Comparison of ENCODE assay signal across 9 mouse cellular contexts in the genomic region with DNA sequence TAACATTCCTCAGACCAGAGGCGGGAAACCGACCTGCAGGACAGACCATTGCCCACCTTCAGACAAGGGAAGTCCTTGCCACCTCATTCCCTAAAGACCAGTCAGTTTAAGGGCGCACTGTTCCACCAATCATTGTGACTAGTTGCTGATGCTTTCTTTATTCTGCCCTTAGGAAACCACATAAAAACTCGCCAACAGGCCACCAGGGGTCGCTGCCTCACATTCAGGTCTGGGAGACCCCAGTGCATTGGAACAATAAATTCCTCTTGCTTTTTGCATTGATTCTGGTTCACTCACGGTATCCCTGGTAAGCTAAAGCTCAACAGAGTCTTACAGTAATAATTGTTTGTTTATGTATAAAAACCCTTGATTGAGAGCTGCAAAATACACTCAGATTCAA. TPM values are rescaled to one million over a fixed set of nuclear protein-coding genes. Genes with fewer than 3 reads are reported as not detected.
DNase-seq lines count a peak whose midpoint lies in the region; ATAC-seq and TF ChIP-seq lines count a peak whose summit lies in the region.
"Had no signal": no experiment of that assay in that cellular context is flagged by ENCODE, and none has a peak within 500 bp of the region (broad histone marks: within the 10 kb centered on the region; RNA-seq: fewer than 3 reads in every experiment).

No protein-coding gene starts in this region.

- H3K4me3 ChIP-seq in lung, postnatal 0 days (ENCODE audit: low read depth, low read length), result no peak overlapping the region
- H3K4me3 ChIP-seq: heart, embryonic 15.5 days had no signal

- peak; percentile 69 for TF ChIP-seq CTCF in lung, postnatal 0 days (IDR thresholded peaks at IDR 0.05)

- WGBS in lung, postnatal 0 days, result 19% methylated on average over 6 of the region's 6 CpGs

- no peaks in the 10 kb centered on the region for H3K9me3 ChIP-seq in lung, postnatal 0 days (ENCODE audit: low read length)
- H3K9me3 ChIP-seq: heart, embryonic 15.5 days had no signal

- no peaks in the 10 kb centered on the region for H3K27me3 ChIP-seq in lung, postnatal 0 days (replicated peaks; ENCODE audit: insufficient read depth, low read length)
- H3K27me3 ChIP-seq: heart, embryonic 15.5 days had no signal

- peak; percentile 28 to 61 for DNase-seq in cerebellum, postnatal 25 days
- DNase-seq in layer of hippocampus, postnatal 10 days (ENCODE audit: low spot score in 2 of 2), result peak; percentile 71 to 75
- DNase-seq in layer of hippocampus, adult 9-11 months, result no peak
- peak; percentile 59 to 66 for DNase-seq in B cell, adult 2 months
- peak; percentile 31 for DNase-seq in brain, adult 2 months (ENCODE audit: low read depth, low spot score)
- no peak for DNase-seq in lung, postnatal 0 days (ENCODE audit: low spot score)

- no peak for ATAC-seq in cerebellum, adult (ENCODE audit: insufficient number of reproducible peaks, low FRiP score, low TSS enrichment)
- no peak for ATAC-seq in lung, postnatal 0 days
- ATAC-seq in megakaryocyte, adult 5-6 weeks (ENCODE audit: poor library complexity, severe bottlenecking), result no peak

- TF ChIP-seq EP300 in lung, postnatal 0 days (IDR thresholded peaks at IDR 0.05), result no peak

- no peak overlapping the region for H3K4me2 ChIP-seq in lung, postnatal 0 days (replicated peaks; ENCODE audit: low read depth, low read length)
- H3K4me2 ChIP-seq: heart, embryonic 15.5 days had no signal

- no peaks in the 10 kb centered on the region for H3K36me3 ChIP-seq in lung, postnatal 0 days (ENCODE audit: insufficient read depth, low read length)
- H3K36me3 ChIP-seq: heart, embryonic 15.5 days had no signal

- no peaks in the 10 kb centered on the region for H3K4me1 ChIP-seq in lung, postnatal 0 days (ENCODE audit: insufficient read depth, low read depth, low read length)
- H3K4me1 ChIP-seq: heart, embryonic 15.5 days had no signal

- no peak overlapping the region for H3K9ac ChIP-seq in lung, postnatal 0 days (replicated peaks; ENCODE audit: low read depth)
- H3K9ac ChIP-seq: heart, embryonic 15.5 days had no signal

- H3K27ac ChIP-seq in lung, postnatal 0 days (ENCODE audit: low read length), result no peak overlapping the region
- H3K27ac ChIP-seq: heart, embryonic 15.5 days had no signal

RNA-seq across cellular contexts. Expression of gene Fcna, which starts 12.1 kb away (rescaled TPM):
- 1 to 10 TPM; 1.1 to 1.4 TPM for total RNA-seq in layer of hippocampus, postnatal 10 days (2021)
- 2.5 and 2.8 TPM in 2 replicates for polyA plus RNA-seq in lung, postnatal 0 days (2015; fragmentation: Nextera tagmentation; extraction: Ambion mirVana)
- total RNA-seq in megakaryocyte, adult 5-6 weeks (2015), result 1.1 and 1.9 TPM in 2 replicates
- total RNA-seq in megakaryocyte, adult 5-6 weeks (2017), result 2.2 and 3.2 TPM in 2 replicates

RNA-seq across cellular contexts. Expression of gene Lcn8, which starts 13.0 kb away (rescaled TPM):
- not detected for total RNA-seq in layer of hippocampus, postnatal 10 days (2021)
- polyA plus RNA-seq in lung, postnatal 0 days (2015; fragmentation: Nextera tagmentation; extraction: Ambion mirVana), result not detected in 2 replicates
- not detected in 2 replicates for total RNA-seq in megakaryocyte, adult 5-6 weeks (2015)
- total RNA-seq in megakaryocyte, adult 5-6 weeks (2017), result not detected in 2 replicates
- polyA plus RNA-seq: heart, embryonic 15.5 days had no signal

RNA-seq across cellular contexts. Expression of gene Lcn5, which starts 17.9 kb away (rescaled TPM):
- not detected for total RNA-seq in layer of hippocampus, postnatal 10 days (2021)
- polyA plus RNA-seq in lung, postnatal 0 days (2015; fragmentation: Nextera tagmentation; extraction: Ambion mirVana), result not detected in 2 replicates
- total RNA-seq in megakaryocyte, adult 5-6 weeks (2015), result not detected in 2 replicates
- total RNA-seq in megakaryocyte, adult 5-6 weeks (2017), result not detected in 2 replicates
- polyA plus RNA-seq: heart, embryonic 15.5 days had no signal

RNA-seq across cellular contexts. Expression of gene Tmem141, which starts 18.1 kb away (rescaled TPM):
- 10 to 100 TPM; 19.9 to 21.1 TPM for total RNA-seq in layer of hippocampus, postnatal 10 days (2021)
- polyA plus RNA-seq in lung, postnatal 0 days (2015; fragmentation: Nextera tagmentation; extraction: Ambion mirVana), result 26.0 and 29.9 TPM in 2 replicates
- 8.4 and 19.2 TPM in 2 replicates for total RNA-seq in megakaryocyte, adult 5-6 weeks (2015)
- 18.5 and 25.2 TPM in 2 replicates for total RNA-seq in megakaryocyte, adult 5-6 weeks (2017)

RNA-seq across cellular contexts. Expression of gene Ccdc183, which starts 22.4 kb away (rescaled TPM):
- total RNA-seq in layer of hippocampus, postnatal 10 days (2021), result not detected
- polyA plus RNA-seq in lung, postnatal 0 days (2015; fragmentation: Nextera tagmentation; extraction: Ambion mirVana), result 0.38 and 0.44 TPM in 2 replicates
- total RNA-seq in megakaryocyte, adult 5-6 weeks (2015), result not detected in 2 replicates
- total RNA-seq in megakaryocyte, adult 5-6 weeks (2017), result not detected in 2 replicates

Comparison
In these comparisons a context has a peak if more than half of its experiments do, and no peak if none do; other contexts are left out.
1. DNase-seq: peak in cerebellum, postnatal 25 days (2 of 2), layer of hippocampus, postnatal 10 days (2 of 2), B cell, adult 2 months (2 of 2) and brain, adult 2 months (single experiment); none in layer of hippocampus, adult 9-11 months (single experiment) and lung, postnatal 0 days (single experiment).